Mouse (Mus musculus): ENCODE results near the gene Ipmk. TPM values are rescaled to one million over a fixed set of nuclear protein-coding genes. Genes with fewer than 3 reads are reported as not detected.

Ipmk gene
- polyA plus RNA-seq, 1 experiment from 2014 or later, result 14.3 TPM

Other genes starting within 250 kb of the Ipmk start
- gene Bicc1, start 188.1 kb upstream of the Ipmk start, polyA plus RNA-seq (2015; fragmentation: Nextera tagmentation; extraction: Ambion mirVana), result 39.4 and 40.3 TPM in 2 replicates
- gene Tfam, start 109.5 kb upstream of the Ipmk start, polyA plus RNA-seq (2015; fragmentation: Nextera tagmentation; extraction: Ambion mirVana), result 82.9 and 87.4 TPM in 2 replicates
- 60.5 and 62.8 TPM in 2 replicates for gene Ube2d1, start 62.5 kb upstream of the Ipmk start, polyA plus RNA-seq (2015; fragmentation: Nextera tagmentation; extraction: Ambion mirVana)
- 131 and 136 TPM in 2 replicates for gene Cisd1, start 2.8 kb upstream of the Ipmk start, polyA plus RNA-seq (2015; fragmentation: Nextera tagmentation; extraction: Ambion mirVana)

Data from kidney, embryonic 15.5 days (tissue).